Mouse (Mus musculus) hindbrain, embryonic 11.5 days (tissue): ENCODE measurements at regions not wholly inside any gene's neighbourhood (a gene's known extent, or its start where the extent isn't known, plus 50 kb on each side); places are given as distances from the start of the nearest gene placed in this dataset.

Source experiments
- ATAC-seq: fragments of 200-750 bp; cut with Nextera tagmentation; 2 replicates; pipeline ENCODE4 v1.8.0; 2017; ENCODE audit warnings: mild to moderate bottlenecking, moderate TSS enrichment, moderate library complexity; ENCODE audit not compliant: low FRiP score
- DNase-seq: peaks from one replicate; pipeline ENCODE4 v3.0.0-alpha.2; 2015; ENCODE audit warnings: low spot score
- H3K27ac ChIP-seq: fragments of 300-500 bp; sonication (generic); 2 replicates; pipeline ENCODE4 v1.5.1; 2014; ENCODE audit warnings: mild to moderate bottlenecking, low read depth, low read length
- H3K27me3 ChIP-seq: fragments of 300-500 bp; sonication (generic); 2 replicates; pipeline ENCODE4 v1.6.1; 2014; ENCODE audit warnings: mild to moderate bottlenecking, low read length, moderate library complexity, mixed read lengths; ENCODE audit not compliant: control insufficient read depth, insufficient read depth
- H3K36me3 ChIP-seq: fragments of 300-500 bp; sonication (generic); 2 replicates; pipeline ENCODE4 v1.6.1; 2014; ENCODE audit warnings: mild to moderate bottlenecking, low read length, moderate library complexity, mixed read lengths; ENCODE audit not compliant: control insufficient read depth, insufficient read depth
- H3K4me1 ChIP-seq: fragments of 300-500 bp; sonication (generic); replicated peaks from 2 replicates; pipeline ENCODE4 v1.6.1; 2014; ENCODE audit warnings: low read length, mixed read lengths; ENCODE audit not compliant: control insufficient read depth, insufficient read depth
- H3K4me2 ChIP-seq: fragments of 300-500 bp; sonication (generic); replicated peaks from 2 replicates; pipeline ENCODE4 v1.6.1; 2014; ENCODE audit warnings: mild to moderate bottlenecking, low read depth, low read length
- H3K4me3 ChIP-seq: fragments of 300-500 bp; sonication (generic); 2 replicates; pipeline ENCODE4 v1.5.1; 2014; ENCODE audit warnings: low read depth, low read length
- H3K9ac ChIP-seq: fragments of 300-500 bp; sonication (generic); 2 replicates; pipeline ENCODE4 v1.6.1; 2014; ENCODE audit warnings: low read depth, low read length
- H3K9me3 ChIP-seq: fragments of 300-500 bp; sonication (generic); 2 replicates; pipeline ENCODE4 v1.6.1; 2016; ENCODE audit warnings: low read length; ENCODE audit not compliant: control insufficient read depth
- WGBS: fragments of 180-500 bp; shearing (Covaris S2); extraction: QIAGEN DNeasy Blood & Tissue Kit; methylation state at CpG from one replicate; pipeline ENCODE4 v1.1.7; 2014; 5-methylcytosine and 5-hydroxymethylcytosine counted together

- Histone ChIP-seq H3K36me3 (no peaks in the 10 kb centered on the region), H3K27ac (0 out of 2 replicates have a peak overlapping the region, but pooled peaks have one; percentile 3), H3K4me3 (no peak overlapping the region), H3K4me2 (peak overlapping the region; percentile 15), H3K4me1 (0 out of 2 replicates have a peak, but pooled peaks cover 4% of the 10 kb centered on the region), H3K27me3 (0 out of 2 replicates have a peak, but pooled peaks cover 2% of the 10 kb centered on the region), H3K9ac (no peak overlapping the region), H3K9me3 (no peaks in the 10 kb centered on the region)
- WGBS = 1% methylated on average over 12 of the region's 12 CpGs
- ATAC-seq = peak; percentile 35
- peak; percentile 70 for DNase-seq
Observed at GRCm38 (mm10) chr8:26273415-26273760, 154.1 kb downstream of the Gm45692 start.

- no peaks in the 10 kb centered on the region for H3K9me3 ChIP-seq
- H3K27me3 ChIP-seq = 0 out of 2 replicates have a peak, but pooled peaks cover 2% of the 10 kb centered on the region
- ATAC-seq (no peak), DNase-seq (no peak)
- H3K27ac ChIP-seq = 0 out of 2 replicates have a peak overlapping the region, but pooled peaks have one; percentile 3
- H3K4me2 ChIP-seq = peak overlapping the region; percentile 15
- no peaks in the 10 kb centered on the region for H3K36me3 ChIP-seq
- no peak overlapping the region for H3K9ac ChIP-seq
- 43% methylated on average over 5 of the region's 5 CpGs for WGBS
- no peak overlapping the region for H3K4me3 ChIP-seq
- H3K4me1 ChIP-seq = 0 out of 2 replicates have a peak, but pooled peaks cover 4% of the 10 kb centered on the region
Observed at GRCm38 (mm10) chr8:26273792-26274191, 154.5 kb downstream of the Gm45692 start.

DNA sequence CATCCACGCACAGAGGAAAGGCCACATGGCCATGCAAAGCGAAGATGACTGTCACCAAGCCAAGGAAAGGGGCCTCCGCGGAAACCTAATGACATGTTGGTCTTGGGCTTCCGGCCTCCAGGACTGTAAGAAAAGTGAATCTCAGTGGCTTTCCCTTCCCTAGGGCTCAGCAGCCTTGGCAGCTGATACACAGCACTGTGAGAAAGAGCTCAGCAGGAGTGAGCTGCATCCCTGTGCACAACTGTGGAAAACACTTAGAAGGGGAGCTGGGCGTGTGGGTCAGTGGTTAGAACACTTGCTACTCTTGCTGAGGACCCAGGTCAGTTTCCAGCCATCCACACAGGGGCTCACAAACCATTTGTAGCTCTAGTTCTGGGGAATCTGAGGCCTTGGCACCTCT lies 155.1 kb downstream of the Gm45692 start:
- Histone ChIP-seq H3K4me2 (no peak overlapping the region), H3K9me3 (no peaks in the 10 kb centered on the region), H3K27ac (no peak overlapping the region), H3K36me3 (no peaks in the 10 kb centered on the region), H3K4me3 (no peak overlapping the region), H3K9ac (no peak overlapping the region), H3K4me1 (0 out of 2 replicates have a peak, but pooled peaks cover 4% of the 10 kb centered on the region), H3K27me3 (0 out of 2 replicates have a peak, but pooled peaks cover 2% of the 10 kb centered on the region)
- ATAC-seq (no peak), DNase-seq (no peak)
- 90% methylated on average over 6 of the region's 6 CpGs for WGBS

- Histone ChIP-seq H3K4me1 (no peaks in the 10 kb centered on the region), H3K9ac (no peak overlapping the region), H3K36me3 (no peaks in the 10 kb centered on the region), H3K27ac (no peak overlapping the region), H3K27me3 (no peaks in the 10 kb centered on the region), H3K4me3 (no peak overlapping the region), H3K4me2 (no peak overlapping the region), H3K9me3 (no peaks in the 10 kb centered on the region)
- ATAC-seq (no peak), DNase-seq (no peak)
- WGBS = 66% methylated on average over 11 of the region's 11 CpGs
Observed at GRCm38 (mm10) chr8:26282156-26282935, 163.0 kb downstream of the Gm45692 start.

DNA sequence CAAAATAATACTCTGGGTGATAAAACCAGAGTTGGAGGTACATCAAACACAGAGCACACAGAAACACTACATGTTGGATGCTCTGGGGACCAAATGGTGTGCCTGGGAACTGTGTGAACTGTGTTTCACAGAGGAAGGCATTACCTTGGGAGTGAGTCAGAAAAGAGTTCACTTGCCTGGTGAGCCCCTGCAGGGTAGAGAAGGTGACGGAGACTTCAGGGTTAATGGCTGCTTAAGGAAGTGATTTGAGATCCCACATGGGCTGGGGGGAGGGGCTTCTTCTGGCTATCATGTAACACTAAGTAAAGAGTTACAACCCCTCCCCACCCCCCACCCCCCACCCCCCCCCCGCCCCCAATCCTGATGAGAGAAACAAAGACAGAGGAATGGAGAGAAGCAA lies 164.6 kb downstream of the Gm45692 start:
- no peaks in the 10 kb centered on the region for H3K9me3 ChIP-seq
- ATAC-seq (no peak), DNase-seq (no peak)
- no peaks in the 10 kb centered on the region for H3K27me3 ChIP-seq
- no peaks in the 10 kb centered on the region for H3K36me3 ChIP-seq
- H3K27ac ChIP-seq = no peak overlapping the region
- H3K4me2 ChIP-seq = no peak overlapping the region
- no peak overlapping the region for H3K4me3 ChIP-seq
- 71% methylated on average over 2 of the region's 2 CpGs for WGBS
- H3K4me1 ChIP-seq = no peaks in the 10 kb centered on the region
- no peak overlapping the region for H3K9ac ChIP-seq

DNA sequence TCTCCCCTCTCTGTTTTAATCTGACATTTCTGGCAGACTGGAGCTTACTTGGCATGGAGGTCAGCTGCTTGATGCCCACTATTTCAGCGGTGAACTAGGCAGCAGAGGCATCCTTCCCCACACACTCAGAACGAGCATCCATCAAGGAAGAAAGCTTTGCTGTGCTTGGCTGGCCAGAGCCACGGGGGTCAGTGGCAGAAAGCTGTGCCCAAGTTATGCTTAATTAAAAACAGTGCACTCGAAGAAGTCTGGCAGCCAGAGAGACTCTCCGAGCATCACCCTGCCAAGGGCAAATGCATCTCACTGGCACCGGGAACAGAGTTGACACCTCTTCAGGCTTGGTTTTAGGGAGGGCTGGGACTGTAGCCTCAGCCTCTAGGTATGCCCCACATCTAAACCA lies 168.3 kb downstream of the Gm45692 start:
- Histone ChIP-seq H3K9me3 (no peaks in the 10 kb centered on the region), H3K27ac (no peak overlapping the region), H3K9ac (no peak overlapping the region), H3K4me2 (no peak overlapping the region), H3K27me3 (no peaks in the 10 kb centered on the region), H3K4me1 (no peaks in the 10 kb centered on the region), H3K4me3 (no peak overlapping the region), H3K36me3 (no peaks in the 10 kb centered on the region)
- WGBS = 48% methylated on average over 6 of the region's 6 CpGs
- no peak for ATAC-seq
- no peak for DNase-seq

DNA sequence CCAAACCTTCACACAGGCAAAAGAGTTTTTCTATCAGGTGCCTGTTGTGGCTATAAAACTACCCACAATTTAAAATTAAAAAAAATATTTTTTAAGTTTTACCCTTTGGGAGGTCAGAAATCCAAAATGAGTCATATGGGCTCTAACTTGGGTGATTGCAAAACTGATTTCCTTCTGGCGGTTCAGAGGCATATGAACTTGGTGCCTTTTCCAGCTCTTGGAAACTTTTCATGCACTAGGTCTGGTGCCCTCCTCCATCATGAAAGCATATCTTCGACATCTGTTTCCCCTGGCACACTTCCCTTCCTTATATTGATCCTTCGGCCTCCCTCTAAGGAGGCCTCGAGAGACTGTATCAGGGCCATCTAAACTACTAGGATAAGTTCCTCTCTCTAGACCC lies 168.8 kb downstream of the Gm45692 start:
- H3K4me1 ChIP-seq = no peaks in the 10 kb centered on the region
- no peak for ATAC-seq
- H3K9me3 ChIP-seq = no peaks in the 10 kb centered on the region
- no peaks in the 10 kb centered on the region for H3K27me3 ChIP-seq
- no peak overlapping the region for H3K9ac ChIP-seq
- no peak overlapping the region for H3K4me2 ChIP-seq
- no peak overlapping the region for H3K27ac ChIP-seq
- no peak for DNase-seq
- WGBS = 90% methylated on average over 4 of the region's 4 CpGs
- no peaks in the 10 kb centered on the region for H3K36me3 ChIP-seq
- no peak overlapping the region for H3K4me3 ChIP-seq

DNA sequence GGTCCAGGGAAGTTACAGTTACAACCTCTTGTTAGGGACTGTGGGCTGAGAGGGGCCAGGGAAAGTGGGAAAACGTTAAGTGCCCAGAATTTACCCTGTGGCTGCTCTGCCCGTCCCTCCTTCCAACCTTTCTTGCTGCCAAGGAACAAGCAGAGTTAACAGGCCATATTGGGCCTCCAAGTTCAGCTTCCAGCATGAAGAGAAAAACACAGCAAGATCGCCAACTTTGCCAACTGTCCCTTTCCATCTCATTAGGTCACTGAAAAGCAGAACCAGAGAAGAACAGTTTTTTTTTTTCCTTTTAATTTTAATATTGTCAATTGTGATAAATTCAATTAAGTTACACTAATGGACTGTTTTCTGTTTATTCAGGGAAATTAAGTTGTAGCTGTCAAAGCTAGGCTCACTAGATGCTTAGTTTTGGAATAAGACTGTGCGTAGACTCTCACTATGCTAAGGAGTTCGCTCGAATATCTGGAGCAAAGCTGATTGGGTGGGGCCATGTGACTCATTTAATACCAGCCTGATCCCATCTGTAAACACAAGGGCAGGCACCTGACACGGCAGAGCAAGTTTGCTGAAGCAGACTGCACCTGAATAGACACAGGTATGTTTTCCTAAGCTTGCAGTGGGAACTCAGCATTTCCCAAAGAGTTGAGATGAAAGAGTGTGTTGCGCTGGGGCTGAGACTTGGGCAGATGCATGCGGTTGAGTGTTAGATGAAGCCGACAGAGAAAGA lies 178.9 kb downstream of the Gm45692 start:
- Histone ChIP-seq H3K27ac (no peak overlapping the region), H3K36me3 (no peaks in the 10 kb centered on the region), H3K4me2 (no peak overlapping the region), H3K4me3 (no peak overlapping the region), H3K9ac (no peak overlapping the region), H3K27me3 (no peaks in the 10 kb centered on the region), H3K9me3 (no peaks in the 10 kb centered on the region), H3K4me1 (no peaks in the 10 kb centered on the region)
- ATAC-seq = no peak
- no peak for DNase-seq
- WGBS = 93% methylated on average over 10 of the region's 10 CpGs
